Mouse (Mus musculus) embryonic facial prominence, embryonic 11.5 days (tissue): ENCODE results near the gene Crp. TPM values are rescaled to one million over a fixed set of nuclear protein-coding genes. Genes with fewer than 3 reads are reported as not detected.

Experiments
- ATAC-seq: fragments of 200-750 bp; cut with Nextera tagmentation; replicated peaks from 2 replicates; pipeline ENCODE4 v1.8.0; 2017; ENCODE audit warnings: low read depth; ENCODE audit not compliant: insufficient number of reproducible peaks, low FRiP score, low TSS enrichment
- DNase-seq: peaks from one replicate; pipeline ENCODE4 v3.0.0-alpha.2; 2015; ENCODE audit warnings: low spot score
- H3K27ac ChIP-seq: fragments of 300-500 bp; sonication (generic); replicated peaks from 2 replicates; pipeline ENCODE4 v1.5.1; 2014; ENCODE audit warnings: mild to moderate bottlenecking, low read depth, low read length, control low read depth
- H3K27me3 ChIP-seq: fragments of 300-500 bp; sonication (generic); 2 replicates; pipeline ENCODE4 v1.6.1; 2014; ENCODE audit warnings: mild to moderate bottlenecking, low read length, moderate library complexity, mixed read lengths; ENCODE audit not compliant: control insufficient read depth, insufficient read depth
- H3K36me3 ChIP-seq: fragments of 300-500 bp; sonication (generic); replicated peaks from 2 replicates; pipeline ENCODE4 v1.6.1; 2014; ENCODE audit warnings: low read depth, mild to moderate bottlenecking, low read length, moderate library complexity, mixed read lengths; ENCODE audit not compliant: control insufficient read depth, insufficient read depth
- H3K4me1 ChIP-seq: fragments of 300-500 bp; sonication (generic); 2 replicates; pipeline ENCODE4 v1.6.1; 2014; ENCODE audit warnings: low read length, mixed read lengths; ENCODE audit not compliant: control insufficient read depth, insufficient read depth
- H3K4me2 ChIP-seq: fragments of 300-500 bp; sonication (generic); 2 replicates; pipeline ENCODE4 v1.6.1; 2014; ENCODE audit warnings: low read depth, mild to moderate bottlenecking, control low read depth, low read length, moderate library complexity
- H3K4me3 ChIP-seq: fragments of 300-500 bp; sonication (generic); 2 replicates; pipeline ENCODE4 v1.5.1; 2014; ENCODE audit warnings: low read depth, low read length, control low read depth
- H3K9ac ChIP-seq: fragments of 300-500 bp; sonication (generic); replicated peaks from 2 replicates; pipeline ENCODE4 v1.6.1; 2014; ENCODE audit warnings: mild to moderate bottlenecking, control low read depth, low read length
- H3K9me3 ChIP-seq: fragments of 300-500 bp; sonication (generic); replicated peaks from 2 replicates; pipeline ENCODE4 v1.6.1; 2016; ENCODE audit warnings: mild to moderate bottlenecking, low read length, inconsistent platforms, mixed read lengths; ENCODE audit not compliant: control insufficient read depth
- WGBS: fragments of 180-500 bp; shearing (Covaris S2); extraction: QIAGEN DNeasy Blood & Tissue Kit; methylation state at CpG from one replicate; pipeline ENCODE4 v1.1.7; 2014; 5-methylcytosine and 5-hydroxymethylcytosine counted together
- polyA plus RNA-seq: library from polyadenylated mRNA; unstranded; fragments of >200 nt; fragmentation: Nextera tagmentation; extraction: Ambion mirVana; gene quantifications from 2 replicates; pipeline ENCODE4 v1.2.1, GENCODE M21; 2014

Gene Crp
- polyA plus RNA-seq, 1 experiment from 2014 or later: not detected

- Histone ChIP-seq H3K27ac (no peak overlapping the region), H3K36me3 (no peaks in the 10 kb centered on the region), H3K27me3 (no peaks in the 10 kb centered on the region), H3K4me2 (no peak overlapping the region), H3K9me3 (no peaks in the 10 kb centered on the region), H3K4me3 (no peak overlapping the region), H3K9ac (no peak overlapping the region), H3K4me1 (no peaks in the 10 kb centered on the region)
- 77% methylated on average over 3 of the region's 3 CpGs for WGBS
- DNase-seq (no peak), ATAC-seq (no peak)
These were observed 53.4 kb downstream of the Crp start for GRCm38 (mm10) chr1:172751241-172751640.

- no peak overlapping the region for H3K4me2 ChIP-seq
- DNase-seq (no peak), ATAC-seq (no peak)
- no peak overlapping the region for H3K9ac ChIP-seq
- H3K4me3 ChIP-seq: no peak overlapping the region
- no peak overlapping the region for H3K27ac ChIP-seq
- no peaks in the 10 kb centered on the region for H3K9me3 ChIP-seq
- WGBS: 74% methylated on average over 7 of the region's 7 CpGs
- H3K4me1 ChIP-seq: no peaks in the 10 kb centered on the region
- no peaks in the 10 kb centered on the region for H3K27me3 ChIP-seq
- H3K36me3 ChIP-seq: no peaks in the 10 kb centered on the region
These were observed 57.3 kb downstream of the Crp start for GRCm38 (mm10) chr1:172755151-172755550.

- no peaks in the 10 kb centered on the region for H3K4me1 ChIP-seq
- ATAC-seq (no peak), DNase-seq (no peak)
- no peak overlapping the region for H3K9ac ChIP-seq
- H3K36me3 ChIP-seq: no peaks in the 10 kb centered on the region
- WGBS: 72% methylated on average over 1 of the region's 1 CpGs
- H3K4me2 ChIP-seq: no peak overlapping the region
- no peak overlapping the region for H3K27ac ChIP-seq
- no peaks in the 10 kb centered on the region for H3K27me3 ChIP-seq
- no peaks in the 10 kb centered on the region for H3K9me3 ChIP-seq
- H3K4me3 ChIP-seq: no peak overlapping the region
These were observed 61.7 kb downstream of the Crp start for GRCm38 (mm10) chr1:172759525-172759924.

- WGBS: 82% methylated on average over 5 of the region's 5 CpGs
- no peak overlapping the region for H3K4me2 ChIP-seq
- DNase-seq: no peak
- no peak overlapping the region for H3K27ac ChIP-seq
- no peak overlapping the region for H3K9ac ChIP-seq
- no peaks in the 10 kb centered on the region for H3K4me1 ChIP-seq
- no peak overlapping the region for H3K4me3 ChIP-seq
- H3K36me3 ChIP-seq: no peaks in the 10 kb centered on the region
- H3K27me3 ChIP-seq: no peaks in the 10 kb centered on the region
- no peaks in the 10 kb centered on the region for H3K9me3 ChIP-seq
- ATAC-seq: no peak
These were observed 81.3 kb downstream of the Crp start for GRCm38 (mm10) chr1:172779195-172779594.

GRCm38 (mm10) chr1:172785322-172785721, 87.5 kb downstream of the Crp start:
- Histone ChIP-seq H3K4me2 (no peak overlapping the region), H3K27me3 (no peaks in the 10 kb centered on the region), H3K4me1 (no peaks in the 10 kb centered on the region), H3K27ac (no peak overlapping the region), H3K4me3 (no peak overlapping the region), H3K36me3 (no peaks in the 10 kb centered on the region), H3K9me3 (no peaks in the 10 kb centered on the region), H3K9ac (no peak overlapping the region)
- DNase-seq (no peak), ATAC-seq (no peak)
- 91% methylated on average over 2 of the region's 2 CpGs for WGBS

GRCm38 (mm10) chr1:172785886-172786285, 88.0 kb downstream of the Crp start:
- ATAC-seq (no peak), DNase-seq (no peak)
- Histone ChIP-seq H3K9ac (no peak overlapping the region), H3K4me2 (no peak overlapping the region), H3K4me3 (no peak overlapping the region), H3K9me3 (no peaks in the 10 kb centered on the region), H3K36me3 (no peaks in the 10 kb centered on the region), H3K27ac (no peak overlapping the region), H3K27me3 (no peaks in the 10 kb centered on the region), H3K4me1 (no peaks in the 10 kb centered on the region)
- 10% methylated on average over 1 of the region's 1 CpGs for WGBS

- DNase-seq: no peak
- no peak overlapping the region for H3K4me3 ChIP-seq
- WGBS: 86% methylated on average over 2 of the region's 2 CpGs
- ATAC-seq: no peak
- no peak overlapping the region for H3K27ac ChIP-seq
- no peaks in the 10 kb centered on the region for H3K36me3 ChIP-seq
- no peak overlapping the region for H3K9ac ChIP-seq
- no peaks in the 10 kb centered on the region for H3K9me3 ChIP-seq
- no peak overlapping the region for H3K4me2 ChIP-seq
- no peaks in the 10 kb centered on the region for H3K27me3 ChIP-seq
- no peaks in the 10 kb centered on the region for H3K4me1 ChIP-seq
These were observed 131.1 kb downstream of the Crp start for GRCm38 (mm10) chr1:172828975-172829374.

GRCm38 (mm10) chr1:172847044-172847761, 149.3 kb downstream of the Crp start:
- Histone ChIP-seq H3K36me3 (no peaks in the 10 kb centered on the region), H3K9me3 (no peaks in the 10 kb centered on the region), H3K27ac (no peak overlapping the region), H3K27me3 (no peaks in the 10 kb centered on the region), H3K9ac (no peak overlapping the region), H3K4me2 (no peak overlapping the region), H3K4me3 (no peak overlapping the region), H3K4me1 (no peaks in the 10 kb centered on the region)
- 77% methylated on average over 2 of the region's 2 CpGs for WGBS
- ATAC-seq: no peak
- no peak for DNase-seq
